Mouse (Mus musculus) NIH3T3 (cell line): ENCODE measurements around the gene 4931409K22Rik.
A peak's percentile ranks its signal among the peaks of the same experiment; 100 is the strongest.
"Not testable (repeated sequence)": the region's sequence is repeated elsewhere in the genome, so short reads cannot be mapped to it uniquely, and the experiment has no call there.

Experiments
- DNase-seq: peaks from one replicate; pipeline ENCODE4 v3.0.0-alpha.2; 2012; ENCODE audit warnings: low read depth

Gene 4931409K22Rik

DNA sequence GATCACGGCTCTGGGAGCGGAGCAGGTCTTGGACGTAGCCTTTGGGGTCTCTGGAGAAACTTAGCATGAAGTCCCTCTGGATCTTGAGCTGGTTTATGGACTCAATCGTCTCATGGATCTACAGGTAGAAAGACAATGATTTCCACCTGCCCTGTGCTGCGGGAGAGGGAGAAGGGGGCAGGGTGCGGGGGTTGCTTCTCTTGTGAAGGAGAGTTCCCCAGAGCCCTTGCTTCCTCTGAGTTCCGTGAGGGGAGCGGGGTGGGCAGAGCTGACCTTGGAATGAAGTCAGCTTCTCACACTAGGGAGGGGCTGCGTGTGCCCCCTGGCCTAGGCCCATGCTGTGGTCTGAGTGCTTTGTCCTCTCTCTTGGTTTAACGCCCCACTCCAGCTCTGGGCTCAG is 36.6 kb upstream of the 4931409K22Rik start:
- DNase-seq = no peak

DNA sequence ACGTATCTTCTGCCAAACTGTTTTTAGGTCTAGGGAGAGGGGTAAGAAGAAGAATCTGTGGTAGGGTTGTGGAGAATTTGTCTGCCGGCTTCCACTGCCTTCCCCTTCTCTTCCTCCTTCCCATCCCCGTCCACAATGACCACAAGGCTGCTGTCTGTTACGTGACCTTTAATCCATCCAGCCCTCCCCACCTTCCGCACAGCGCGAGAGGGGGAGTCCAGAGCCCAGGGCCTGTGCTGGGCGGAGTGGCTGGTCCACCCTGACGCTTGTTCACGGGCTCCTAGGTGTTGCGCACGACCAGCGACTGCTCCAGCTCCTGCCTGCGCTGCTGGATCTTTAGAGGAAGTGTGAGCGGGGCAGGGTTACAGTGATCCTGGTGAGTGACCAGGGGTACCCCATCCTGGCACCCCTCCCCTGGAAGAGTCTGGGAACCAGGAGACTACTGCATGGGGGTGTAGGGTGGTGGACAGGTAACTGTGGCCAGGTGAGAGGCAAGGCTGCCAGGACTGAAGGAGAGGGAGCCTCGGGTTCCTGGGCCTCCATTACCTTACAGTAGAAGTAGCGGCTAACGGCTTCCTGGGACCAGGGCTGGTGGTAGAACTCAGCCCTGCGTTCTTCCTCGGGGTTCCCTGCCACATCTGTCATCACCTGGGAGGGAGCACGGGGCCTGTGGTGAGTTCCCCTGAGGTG is 36.0 kb upstream of the 4931409K22Rik start:
- DNase-seq = no peak

DNA sequence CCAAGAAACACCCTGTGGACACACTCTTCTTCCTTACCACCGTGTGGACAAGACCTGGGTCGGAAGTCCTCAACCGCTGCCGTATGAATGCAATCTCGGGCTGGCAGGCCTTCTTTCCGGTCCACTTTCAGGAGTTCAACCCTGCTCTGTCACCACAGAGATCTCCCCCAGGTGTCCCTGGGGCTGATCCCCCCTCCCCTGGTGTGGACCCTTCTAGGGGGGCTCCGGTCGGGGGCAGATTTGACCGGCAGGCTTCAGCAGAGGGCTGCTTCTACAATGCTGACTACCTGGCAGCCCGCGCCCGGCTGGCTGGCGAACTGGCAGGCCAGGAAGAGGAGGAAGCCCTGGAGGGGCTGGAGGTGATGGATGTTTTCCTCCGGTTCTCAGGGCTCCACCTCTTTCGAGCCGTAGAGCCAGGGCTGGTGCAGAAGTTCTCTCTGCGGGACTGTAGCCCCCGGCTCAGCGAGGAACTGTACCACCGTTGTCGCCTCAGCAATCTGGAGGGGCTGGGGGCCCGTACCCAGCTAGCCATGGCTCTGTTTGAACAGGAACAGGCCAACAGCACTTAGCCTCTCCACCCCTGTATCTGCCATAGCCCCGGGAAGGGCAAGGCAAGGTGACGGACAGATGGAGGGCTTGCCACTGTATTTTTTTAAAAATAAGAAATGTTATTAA is 35.3 kb upstream of the 4931409K22Rik start:
- no peak for DNase-seq

DNA sequence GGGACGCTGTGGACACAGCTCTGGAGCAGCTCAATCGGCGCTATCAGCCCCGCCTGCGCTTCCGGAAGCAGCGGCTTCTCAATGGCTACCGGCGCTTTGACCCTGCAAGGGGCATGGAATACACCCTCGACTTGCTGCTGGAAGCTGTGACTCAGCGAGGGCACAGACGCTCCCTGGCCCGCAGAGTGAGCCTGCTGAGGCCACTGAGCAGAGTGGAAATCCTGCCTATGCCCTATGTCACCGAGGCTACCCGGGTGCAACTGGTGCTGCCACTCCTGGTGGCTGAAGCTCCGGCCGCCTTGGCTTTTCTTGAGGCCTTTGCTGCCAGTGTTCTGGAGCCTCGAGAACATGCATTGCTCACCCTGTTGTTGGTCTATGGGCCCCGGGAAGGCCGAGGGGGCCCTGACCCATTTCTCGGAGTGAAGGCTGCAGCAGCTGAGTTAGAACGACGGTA is 34.7 kb upstream of the 4931409K22Rik start:
- no peak for DNase-seq

DNA sequence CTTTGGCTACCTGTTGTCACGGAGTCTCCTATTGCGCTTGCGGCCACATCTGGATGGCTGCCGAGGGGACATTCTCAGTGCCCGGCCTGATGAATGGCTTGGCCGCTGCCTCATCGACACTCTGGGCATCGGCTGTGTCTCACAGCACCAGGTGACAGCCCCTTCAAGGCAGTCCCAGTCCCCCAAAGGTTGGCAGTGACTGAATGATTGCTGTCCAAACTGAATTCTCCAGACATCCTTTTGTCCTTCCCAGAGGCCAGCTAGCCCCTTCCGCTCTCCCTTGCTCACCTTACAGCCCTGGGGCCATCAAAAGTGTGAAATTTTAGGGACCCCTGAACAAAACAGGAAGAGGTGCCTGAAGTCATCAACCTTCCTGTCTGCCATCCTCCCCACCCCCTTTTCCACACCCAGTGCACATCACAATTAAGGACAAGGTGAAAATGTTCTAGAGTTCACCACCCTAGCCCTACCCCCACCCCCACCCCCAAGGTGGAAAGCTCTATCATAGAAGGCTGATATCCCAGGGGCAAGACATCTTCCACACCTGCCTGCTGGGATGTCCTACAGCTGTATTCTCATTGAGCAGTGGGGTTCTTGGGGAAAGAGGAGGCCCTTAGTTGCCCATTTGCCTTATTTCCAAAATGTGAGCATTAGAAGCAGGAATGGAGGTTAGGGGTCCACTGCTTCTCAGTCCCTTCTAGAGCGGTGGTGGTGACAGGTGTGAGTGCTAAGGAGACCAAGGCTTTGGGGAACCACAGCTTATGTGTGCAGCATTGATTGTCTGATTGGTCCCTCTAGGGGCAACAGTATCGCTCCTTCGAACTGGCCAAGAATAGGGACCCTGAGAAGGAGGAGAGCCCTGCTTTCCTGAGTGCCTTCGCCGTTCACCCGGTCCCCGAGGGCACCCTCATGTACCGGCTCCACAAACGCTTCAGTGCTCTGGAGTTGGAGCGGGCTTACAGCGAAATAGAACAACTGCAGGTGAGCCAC is 33.2 kb upstream of the 4931409K22Rik start:
- DNase-seq = no peak

DNA sequence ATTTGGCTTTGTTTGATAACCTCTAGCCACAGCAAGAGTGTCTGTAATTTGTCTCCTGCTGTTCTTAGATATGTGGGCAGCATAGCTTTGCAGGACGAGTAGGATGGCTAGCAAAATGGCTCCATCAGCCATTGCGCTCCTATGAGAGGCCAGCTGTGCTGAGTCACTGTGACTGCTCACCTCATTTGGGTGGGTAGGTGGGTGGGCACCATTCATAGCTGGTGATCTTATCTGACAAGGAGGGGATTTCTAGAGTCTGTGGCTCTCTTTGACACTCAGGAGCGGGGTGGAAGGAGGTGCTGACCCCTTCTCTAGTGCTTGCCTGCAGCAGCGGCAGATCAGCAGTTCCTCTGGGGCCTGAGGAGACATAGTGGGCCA is 30.6 kb upstream of the 4931409K22Rik start:
- peak; percentile 60 for DNase-seq

DNA sequence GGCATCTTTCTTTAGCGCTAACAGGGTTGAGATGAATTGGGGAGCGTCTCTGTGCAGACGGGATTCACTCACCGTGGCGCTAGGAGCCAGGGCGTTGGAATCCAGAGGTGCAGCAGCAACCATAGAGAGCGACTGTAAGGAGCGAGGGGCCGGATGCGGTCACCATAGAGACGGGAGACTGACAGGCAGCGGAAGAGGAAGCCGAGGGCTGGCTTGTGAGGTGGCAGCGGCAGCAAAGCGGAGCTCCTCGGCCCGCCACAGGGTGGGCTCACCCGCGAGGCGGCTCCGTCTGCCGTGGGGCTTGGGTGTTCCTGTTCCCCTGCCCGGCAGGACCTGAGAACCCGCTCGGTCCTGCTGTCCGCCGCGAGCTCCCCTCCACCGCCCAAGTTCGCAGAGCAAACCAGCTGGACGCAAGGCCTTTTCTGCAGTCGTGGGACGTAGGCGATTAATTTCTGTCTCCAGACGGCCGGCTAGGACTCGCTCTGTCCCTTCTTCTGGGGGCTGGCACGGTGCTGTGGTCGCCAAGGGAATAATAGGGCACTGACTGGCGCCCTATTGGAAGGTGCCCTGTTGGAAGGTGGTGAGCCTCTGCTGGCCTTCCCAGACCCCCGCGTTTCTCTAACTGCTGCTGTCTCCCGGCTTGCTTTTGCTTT is 30.1 kb upstream of the 4931409K22Rik start, which contains the start of gene Chpf2:
Chpf2 (plus strand) TSS at position 195 of the 653 bp plus-strand sequence.
- DNase-seq = peak; percentile 89

DNA sequence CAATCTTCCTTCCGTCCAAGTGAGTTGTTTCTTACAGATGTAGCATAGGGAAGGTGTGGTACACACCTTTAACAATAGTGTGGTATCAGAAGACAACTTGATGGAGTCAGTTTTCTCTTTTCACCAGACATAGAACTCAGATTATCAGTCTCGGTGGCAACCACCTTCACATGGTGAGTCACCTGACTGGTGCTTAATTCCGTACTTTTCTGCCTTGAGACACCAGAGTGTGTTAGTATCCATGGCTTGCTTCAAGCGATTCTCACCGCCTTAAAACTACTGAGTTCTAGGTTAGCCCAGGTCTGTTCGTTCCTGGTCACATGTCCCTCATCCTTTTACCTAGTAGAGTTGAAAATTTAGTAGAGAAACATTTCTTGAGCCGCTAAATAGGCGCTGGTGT is 29.5 kb upstream of the 4931409K22Rik start:
- DNase-seq = peak; percentile 37

DNA sequence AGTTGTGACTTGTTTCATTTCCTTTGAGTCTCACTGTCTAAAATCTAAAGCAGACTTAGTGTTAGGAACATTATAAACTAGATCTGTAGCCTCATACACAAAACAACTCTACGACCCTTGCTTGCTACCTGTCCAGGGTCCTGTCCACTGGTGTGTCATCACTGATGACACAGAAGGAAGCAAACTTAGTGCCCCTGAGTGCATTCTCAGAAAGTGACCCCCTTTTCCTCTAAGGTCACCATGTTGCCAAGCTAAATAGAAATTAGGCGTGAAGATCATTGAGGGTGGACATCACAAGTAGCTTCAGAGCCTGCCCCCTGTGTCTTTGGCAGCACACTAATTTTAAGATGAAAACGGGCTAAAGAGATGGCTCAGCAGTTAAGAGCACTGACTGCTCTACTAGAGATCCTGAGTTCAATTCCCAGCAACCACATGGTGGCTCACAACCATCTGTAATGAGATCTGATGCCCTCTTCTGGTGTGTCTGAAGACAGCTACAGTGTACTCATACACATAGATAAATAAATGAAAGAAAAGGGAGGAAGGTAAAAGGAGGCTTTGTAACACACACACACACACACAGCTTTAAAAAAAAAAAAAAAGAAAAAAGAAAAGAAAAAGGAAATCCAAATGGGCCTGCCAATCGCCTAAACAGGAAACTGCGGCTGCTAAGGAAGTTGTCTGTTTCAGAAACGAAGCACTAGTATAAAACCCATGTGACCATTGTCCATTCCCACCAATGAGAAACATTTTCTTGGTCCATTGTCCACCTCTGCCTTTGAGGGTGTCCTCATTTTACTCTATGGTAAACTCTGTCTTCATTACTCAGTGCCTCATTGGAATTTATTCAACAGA is 21.7 kb upstream of the 4931409K22Rik start:
- no peak for DNase-seq

DNA sequence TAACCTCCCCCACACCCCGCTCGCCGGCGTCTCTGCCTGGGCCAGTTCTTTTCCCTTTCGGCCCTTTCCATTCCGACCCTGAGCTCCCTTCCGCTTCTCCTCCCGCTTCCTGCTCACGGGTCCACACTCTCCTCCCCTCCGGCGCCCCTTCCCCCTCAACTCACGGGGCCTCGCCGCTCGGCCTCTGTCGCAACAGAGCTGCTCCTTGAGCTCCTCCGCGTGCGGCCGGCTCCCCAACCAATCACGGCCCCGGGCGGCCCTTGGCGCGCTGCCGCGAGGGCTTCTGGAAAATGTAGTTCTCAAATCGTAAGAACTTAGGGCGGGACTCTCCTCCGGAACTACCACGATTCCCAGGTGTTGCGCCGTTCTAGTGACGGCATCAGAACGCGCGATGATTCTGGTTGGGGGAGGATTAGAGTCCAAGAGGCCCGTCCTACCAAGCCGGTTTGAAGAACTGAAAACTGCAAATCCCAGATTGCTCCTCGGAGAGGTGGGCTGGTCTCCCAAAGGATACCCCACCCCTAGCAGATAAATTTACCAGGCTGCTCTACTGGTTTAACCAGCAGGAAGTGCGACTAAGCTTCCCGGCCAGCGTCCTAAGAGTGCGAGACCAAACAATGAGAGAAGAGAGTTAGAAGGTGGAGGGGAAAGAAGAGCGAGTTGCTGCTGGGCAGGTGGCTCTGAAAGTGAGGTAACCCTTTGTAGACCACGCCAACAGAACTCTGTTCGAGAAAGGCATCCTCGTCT is 20.7 kb upstream of the 4931409K22Rik start, which contains the start of gene Abcf2:
Abcf2 (minus strand) TSS at position 285 of the 747 bp plus-strand sequence.
- DNase-seq = peak; percentile 100

DNA sequence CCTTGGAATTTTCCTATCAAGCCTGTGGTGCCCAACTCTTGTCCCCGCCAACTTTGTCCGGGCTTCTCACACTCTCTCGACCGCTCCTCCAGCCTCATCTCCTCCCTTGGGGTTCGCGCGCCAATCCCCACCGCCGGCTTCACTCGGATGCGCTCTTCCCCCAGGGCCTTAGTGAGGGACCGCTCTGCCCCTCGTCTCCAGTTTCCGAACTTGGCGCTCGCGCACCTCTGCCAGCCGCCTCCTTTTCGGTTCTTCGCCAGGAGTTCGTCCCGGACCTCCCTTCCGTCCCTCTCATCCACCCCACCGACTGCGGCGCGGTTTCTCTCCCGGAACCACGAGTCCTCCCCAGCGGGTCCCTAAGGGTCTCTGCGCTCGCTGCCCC is 20.2 kb upstream of the 4931409K22Rik start:
- DNase-seq = peak; percentile 56

DNA sequence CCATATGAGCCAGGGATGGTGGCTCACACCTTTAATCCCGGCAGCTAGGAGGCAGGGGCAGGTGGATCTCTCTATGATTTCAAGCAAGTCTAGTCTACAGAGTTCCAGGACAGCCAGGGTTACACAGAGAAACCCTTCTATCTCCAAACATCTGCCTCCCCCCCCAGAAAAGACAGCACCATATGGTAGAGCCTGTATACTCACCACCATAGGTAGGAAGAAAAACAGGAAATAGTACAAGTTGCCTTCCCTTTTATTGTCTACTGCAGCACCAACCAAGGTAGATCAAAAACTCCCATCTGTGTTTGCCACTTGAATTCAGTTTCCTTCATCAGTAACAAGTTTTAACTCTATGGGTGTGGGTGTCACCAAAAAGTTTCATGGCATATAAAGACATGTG is 19.3 kb upstream of the 4931409K22Rik start:
- DNase-seq = no peak

DNA sequence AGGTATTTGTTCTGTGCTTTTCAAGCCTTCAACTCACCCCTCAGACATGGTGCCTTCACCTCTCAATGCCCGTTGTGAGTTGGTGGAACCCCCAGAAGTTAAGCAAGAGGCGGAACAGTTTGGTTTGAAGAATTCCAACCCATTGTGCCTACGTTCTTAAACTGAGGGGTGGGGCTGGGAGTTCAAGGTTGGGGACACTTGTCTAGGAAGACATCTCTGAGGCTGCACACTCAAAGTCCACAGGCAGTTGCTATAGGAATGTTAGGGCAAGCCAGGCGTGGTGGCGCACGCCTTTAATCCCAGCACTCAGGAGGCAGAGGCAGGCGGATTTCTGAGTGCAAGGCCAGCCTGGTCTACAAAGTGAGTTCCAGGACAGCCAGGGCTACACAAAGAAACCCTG is 1.3 kb downstream of the 4931409K22Rik start:
- DNase-seq = not testable (repeated sequence)

DNA sequence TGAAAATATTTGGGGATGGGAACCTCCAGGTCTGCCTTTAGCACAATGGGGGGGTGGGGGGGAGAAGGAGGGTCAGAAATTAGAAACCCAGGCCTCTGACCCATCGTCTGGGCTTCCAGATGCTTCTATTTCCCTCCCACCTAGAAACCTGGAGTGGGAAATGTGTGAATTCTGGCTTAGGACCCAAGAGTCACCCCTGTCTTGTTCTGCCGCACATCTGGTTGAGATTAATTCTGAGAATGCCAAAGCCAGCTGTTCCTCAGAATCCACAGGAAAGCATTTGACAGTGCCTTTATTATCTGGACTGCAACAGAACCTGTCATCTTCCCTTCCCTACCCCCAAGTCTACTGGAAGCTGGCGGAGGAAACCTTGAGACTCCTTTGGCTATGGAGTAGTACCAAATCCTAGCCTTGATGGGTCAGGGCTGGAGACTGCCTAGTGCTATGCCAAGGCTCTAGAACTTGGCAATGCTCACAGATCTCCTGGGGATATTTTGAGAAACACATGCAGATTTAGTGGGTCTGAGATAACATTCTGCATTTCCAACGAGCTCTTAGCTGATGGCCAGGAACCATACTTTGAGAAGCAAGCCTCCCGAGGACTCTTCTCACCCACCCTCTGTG is 2.9 kb downstream of the 4931409K22Rik start:
- DNase-seq = peak; percentile 64

DNA sequence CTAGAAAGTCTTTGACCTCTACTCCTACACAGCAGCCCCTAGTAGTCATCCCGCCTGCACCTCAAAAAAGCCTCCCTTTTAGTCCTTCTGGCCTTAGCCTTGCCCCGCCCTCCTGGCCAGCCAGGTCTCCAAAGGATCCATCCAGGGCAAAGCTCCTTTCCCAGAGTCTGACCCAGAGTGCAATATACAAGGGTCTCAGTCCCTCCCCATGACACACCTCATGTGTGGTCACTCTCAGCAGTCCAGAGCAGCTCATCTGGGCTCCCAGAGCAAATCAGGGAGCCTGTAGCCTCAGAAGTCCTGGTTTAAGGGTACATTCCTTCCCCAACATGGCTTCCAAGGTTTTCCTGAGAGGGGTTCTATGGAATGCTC is 5.3 kb downstream of the 4931409K22Rik start:
- no peak for DNase-seq

DNA sequence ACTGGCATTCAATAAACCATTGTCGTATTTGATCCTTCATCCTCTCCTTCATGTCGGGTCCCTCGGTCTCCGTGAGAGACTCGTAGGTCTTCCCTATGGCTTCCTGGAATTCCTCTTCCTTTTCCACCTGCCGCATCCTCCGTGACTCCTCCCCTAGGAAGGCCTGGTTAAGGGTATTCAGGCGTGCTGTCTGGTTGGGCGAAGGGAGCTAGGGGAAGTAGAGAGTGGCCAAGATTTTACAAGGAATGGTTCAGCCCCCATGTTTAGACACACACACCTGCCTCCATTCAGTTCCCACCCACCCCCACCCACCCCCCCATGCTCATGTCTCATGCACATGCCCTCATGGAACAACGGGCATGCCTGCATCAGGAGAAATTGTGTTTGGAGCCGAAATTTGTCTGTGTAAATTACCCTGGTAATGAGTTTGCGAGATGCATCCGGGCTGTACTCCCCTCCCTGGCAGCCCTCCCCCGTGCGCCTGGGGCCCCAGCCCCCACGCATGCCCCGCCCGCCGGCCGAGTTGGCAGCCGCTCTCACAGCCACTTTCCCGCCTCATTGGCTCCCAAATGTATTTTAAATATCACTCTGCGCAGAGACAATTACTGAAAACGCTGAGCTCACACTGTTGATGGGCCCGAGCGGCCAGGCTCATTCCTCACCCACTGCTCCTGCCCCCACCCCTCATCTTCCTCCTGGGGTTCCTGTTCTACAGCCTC is 5.9 kb downstream of the 4931409K22Rik start:
- DNase-seq = no peak

DNA sequence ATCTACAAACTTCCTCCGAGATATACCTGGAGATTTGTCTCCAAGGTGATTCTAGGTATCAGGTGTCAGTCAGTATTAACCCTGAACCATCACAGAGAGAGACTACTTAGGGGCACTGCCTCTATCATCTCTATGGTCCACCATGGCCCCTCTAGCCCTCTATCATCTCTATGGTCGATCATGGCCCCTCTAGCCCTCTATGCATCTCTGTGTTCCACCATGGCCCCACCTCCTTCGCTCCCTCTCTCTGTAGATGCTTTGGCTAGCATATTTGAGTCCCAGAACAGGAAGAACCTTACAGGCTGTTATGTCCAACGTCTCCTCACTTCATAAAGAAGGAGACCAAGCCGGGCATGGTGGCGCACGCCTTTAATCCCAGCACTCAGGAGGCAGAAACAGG is 14.0 kb downstream of the 4931409K22Rik start:
- DNase-seq = peak; percentile 38

DNA sequence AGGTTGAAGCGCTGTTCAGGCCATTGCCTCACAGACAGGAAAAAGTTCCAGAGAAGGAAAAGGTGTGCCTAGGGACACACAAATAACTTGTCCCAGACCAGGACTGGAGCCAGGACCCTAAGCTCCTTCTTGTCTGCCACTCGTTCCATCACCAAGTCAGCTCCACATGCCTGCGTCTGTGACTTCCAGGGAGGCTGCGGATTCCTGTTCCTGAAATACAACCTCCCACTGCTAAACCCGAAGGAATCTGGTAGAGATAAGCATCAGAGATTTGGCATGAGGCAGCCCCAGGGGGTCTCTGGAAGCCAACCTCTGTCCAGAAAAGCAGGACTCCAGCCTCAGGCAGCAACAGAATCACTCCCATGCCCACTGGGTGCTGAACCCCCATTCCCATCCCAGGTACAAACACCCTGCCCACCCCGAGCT is 15.5 kb downstream of the 4931409K22Rik start:
- no peak for DNase-seq
